Mouse (Mus musculus): ENCODE data around the gene Krt28. TPM values are rescaled to one million over a fixed set of nuclear protein-coding genes. Genes with fewer than 3 reads are reported as not detected.

The Krt28 gene
- polyA plus RNA-seq, 1 experiment from 2014 or later: 0.18 TPM

- 64% methylated on average over 6 of the region's 8 CpGs for WGBS
- H3K27ac ChIP-seq (ENCODE audit: low read depth, low read length): no peak overlapping the region
- no peak overlapping the region for H3K4me3 ChIP-seq (ENCODE audit: low read length)
- H3K36me3 ChIP-seq (ENCODE audit: control insufficient read depth, insufficient read depth, low read length): no peaks in the 10 kb centered on the region
- no peaks in the 10 kb centered on the region for H3K4me1 ChIP-seq (ENCODE audit: control insufficient read depth, insufficient read depth, low read length)
- no peaks in the 10 kb centered on the region for H3K9me3 ChIP-seq (ENCODE audit: control insufficient read depth, low read length)
- H3K4me2 ChIP-seq (replicated peaks; ENCODE audit: low read depth, low read length): no peak overlapping the region
- ATAC-seq (ENCODE audit: low FRiP score, low TSS enrichment): no peak
- H3K9ac ChIP-seq (ENCODE audit: low read depth, low read length): no peak overlapping the region
- peaks cover 4% of the 10 kb centered on the region; the same call in 1 of the 2 replicates for H3K27me3 ChIP-seq (ENCODE audit: control insufficient read depth, insufficient read depth, low read length)
These were observed 24.1 kb upstream of the Krt28 start for GRCm38 (mm10) chr11:99398832-99399231.

GRCm38 (mm10) chr11:99398084-99398483, 23.4 kb upstream of the Krt28 start:
- WGBS: 65% methylated on average over 3 of the region's 3 CpGs
- no peaks in the 10 kb centered on the region for H3K36me3 ChIP-seq (ENCODE audit: control insufficient read depth, insufficient read depth, low read length)
- ATAC-seq (ENCODE audit: low FRiP score, low TSS enrichment): no peak

GRCm38 (mm10) chr11:99396661-99397060, 22.0 kb upstream of the Krt28 start:
- no peak overlapping the region for H3K4me3 ChIP-seq (ENCODE audit: low read length)
- no peak for ATAC-seq (ENCODE audit: low FRiP score, low TSS enrichment)
- no peaks in the 10 kb centered on the region for H3K36me3 ChIP-seq (ENCODE audit: control insufficient read depth, insufficient read depth, low read length)
- H3K9me3 ChIP-seq (ENCODE audit: control insufficient read depth, low read length): no peaks in the 10 kb centered on the region
- no peak overlapping the region for H3K9ac ChIP-seq (ENCODE audit: low read depth, low read length)
- H3K4me1 ChIP-seq (ENCODE audit: control insufficient read depth, insufficient read depth, low read length): no peaks in the 10 kb centered on the region
- H3K27ac ChIP-seq (ENCODE audit: low read depth, low read length): no peak overlapping the region
- H3K4me2 ChIP-seq (replicated peaks; ENCODE audit: low read depth, low read length): no peak overlapping the region
- WGBS: 88% methylated on average over 2 of the region's 2 CpGs
- H3K27me3 ChIP-seq (ENCODE audit: control insufficient read depth, insufficient read depth, low read length): peaks cover 4% of the 10 kb centered on the region; the same call in 1 of the 2 replicates

More at GRCm38 (mm10) chr11:99398084-99398483, 23.4 kb upstream of the Krt28 start:
- Histone ChIP-seq H3K9ac (ENCODE audit: low read depth, low read length) (no peak overlapping the region), H3K4me2 (replicated peaks; ENCODE audit: low read depth, low read length) (no peak overlapping the region), H3K4me1 (ENCODE audit: control insufficient read depth, insufficient read depth, low read length) (no peaks in the 10 kb centered on the region), H3K27ac (ENCODE audit: low read depth, low read length) (no peak overlapping the region), H3K27me3 (ENCODE audit: control insufficient read depth, insufficient read depth, low read length) (peaks cover 4% of the 10 kb centered on the region; the same call in 1 of the 2 replicates), H3K4me3 (ENCODE audit: low read length) (no peak overlapping the region), H3K9me3 (ENCODE audit: control insufficient read depth, low read length) (no peaks in the 10 kb centered on the region)

- no peak for ATAC-seq (ENCODE audit: low FRiP score, low TSS enrichment)
These were observed 21.3 kb upstream of the Krt28 start for GRCm38 (mm10) chr11:99396034-99396433.

GRCm38 (mm10) chr11:99392492-99392891, 17.8 kb upstream of the Krt28 start:
- Histone ChIP-seq H3K36me3 (ENCODE audit: control insufficient read depth, insufficient read depth, low read length) (no peaks in the 10 kb centered on the region), H3K4me1 (ENCODE audit: control insufficient read depth, insufficient read depth, low read length) (no peaks in the 10 kb centered on the region), H3K9me3 (ENCODE audit: control insufficient read depth, low read length) (no peaks in the 10 kb centered on the region), H3K27me3 (ENCODE audit: control insufficient read depth, insufficient read depth, low read length) (no peaks in the 10 kb centered on the region), H3K9ac (ENCODE audit: low read depth, low read length) (no peak overlapping the region), H3K4me3 (ENCODE audit: low read length) (no peak overlapping the region), H3K4me2 (replicated peaks; ENCODE audit: low read depth, low read length) (no peak overlapping the region), H3K27ac (ENCODE audit: low read depth, low read length) (no peak overlapping the region)
- ATAC-seq (ENCODE audit: low FRiP score, low TSS enrichment): no peak
- 84% methylated on average over 10 of the region's 10 CpGs for WGBS

More at GRCm38 (mm10) chr11:99396034-99396433, 21.3 kb upstream of the Krt28 start:
- no peaks in the 10 kb centered on the region for H3K36me3 ChIP-seq (ENCODE audit: control insufficient read depth, insufficient read depth, low read length)
- no peaks in the 10 kb centered on the region for H3K9me3 ChIP-seq (ENCODE audit: control insufficient read depth, low read length)
- peaks cover 4% of the 10 kb centered on the region; the same call in 1 of the 2 replicates for H3K27me3 ChIP-seq (ENCODE audit: control insufficient read depth, insufficient read depth, low read length)
- H3K9ac ChIP-seq (ENCODE audit: low read depth, low read length): no peak overlapping the region
- no peak overlapping the region for H3K4me3 ChIP-seq (ENCODE audit: low read length)
- no peak overlapping the region for H3K4me2 ChIP-seq (replicated peaks; ENCODE audit: low read depth, low read length)
- no peak overlapping the region for H3K27ac ChIP-seq (ENCODE audit: low read depth, low read length)
- H3K4me1 ChIP-seq (ENCODE audit: control insufficient read depth, insufficient read depth, low read length): no peaks in the 10 kb centered on the region
- WGBS: 41% methylated on average over 3 of the region's 3 CpGs

- ATAC-seq (ENCODE audit: low FRiP score, low TSS enrichment): no peak
- Histone ChIP-seq H3K4me3 (ENCODE audit: low read length) (no peak overlapping the region), H3K9ac (ENCODE audit: low read depth, low read length) (no peak overlapping the region), H3K27me3 (ENCODE audit: control insufficient read depth, insufficient read depth, low read length) (no peaks in the 10 kb centered on the region), H3K36me3 (ENCODE audit: control insufficient read depth, insufficient read depth, low read length) (no peaks in the 10 kb centered on the region), H3K27ac (ENCODE audit: low read depth, low read length) (no peak overlapping the region), H3K9me3 (ENCODE audit: control insufficient read depth, low read length) (no peaks in the 10 kb centered on the region), H3K4me1 (ENCODE audit: control insufficient read depth, insufficient read depth, low read length) (no peaks in the 10 kb centered on the region; the same call in 1 of the 2 replicates), H3K4me2 (replicated peaks; ENCODE audit: low read depth, low read length) (no peak overlapping the region)
- 82% methylated on average over 6 of the region's 6 CpGs for WGBS
These were observed 16.7 kb upstream of the Krt28 start for GRCm38 (mm10) chr11:99391375-99391774.

- Histone ChIP-seq H3K27ac (ENCODE audit: low read depth, low read length) (no peak overlapping the region), H3K4me1 (ENCODE audit: control insufficient read depth, insufficient read depth, low read length) (no peaks in the 10 kb centered on the region; the same call in 1 of the 2 replicates), H3K4me3 (ENCODE audit: low read length) (no peak overlapping the region), H3K9me3 (ENCODE audit: control insufficient read depth, low read length) (no peaks in the 10 kb centered on the region), H3K36me3 (ENCODE audit: control insufficient read depth, insufficient read depth, low read length) (no peaks in the 10 kb centered on the region), H3K9ac (ENCODE audit: low read depth, low read length) (no peak overlapping the region), H3K27me3 (ENCODE audit: control insufficient read depth, insufficient read depth, low read length) (no peaks in the 10 kb centered on the region), H3K4me2 (replicated peaks; ENCODE audit: low read depth, low read length) (no peak overlapping the region)
- WGBS: 75% methylated on average over 7 of the region's 7 CpGs
- ATAC-seq (ENCODE audit: low FRiP score, low TSS enrichment): no peak
These were observed 16.2 kb upstream of the Krt28 start for GRCm38 (mm10) chr11:99390866-99391265.

GRCm38 (mm10) chr11:99389264-99389663, 14.6 kb upstream of the Krt28 start, which contains the start of gene Krt10:
Krt10 (minus strand) TSS chr11:99389364.
- no peak within 1 kb of the TSS for H3K4me2 ChIP-seq (replicated peaks; ENCODE audit: low read depth, low read length)
- H3K4me1 ChIP-seq (ENCODE audit: control insufficient read depth, insufficient read depth, low read length): no peaks in the 10 kb centered on the region; the same call in 1 of the 2 replicates
- no peak within 1 kb of the TSS for H3K27ac ChIP-seq (ENCODE audit: low read depth, low read length)
- no peak within 1 kb of the TSS for H3K9ac ChIP-seq (ENCODE audit: low read depth, low read length)
- H3K4me3 ChIP-seq (ENCODE audit: low read length): no peak within 1 kb of the TSS
- WGBS: 83% methylated on average over 4 of the region's 4 CpGs
- no peaks in the 10 kb centered on the region for H3K36me3 ChIP-seq (ENCODE audit: control insufficient read depth, insufficient read depth, low read length)
- no peaks in the 10 kb centered on the region for H3K27me3 ChIP-seq (ENCODE audit: control insufficient read depth, insufficient read depth, low read length)
- H3K9me3 ChIP-seq (ENCODE audit: control insufficient read depth, low read length): no peaks in the 10 kb centered on the region
- no peak for ATAC-seq (ENCODE audit: low FRiP score, low TSS enrichment)

GRCm38 (mm10) chr11:99388661-99389060, 14.0 kb upstream of the Krt28 start:
- H3K36me3 ChIP-seq (ENCODE audit: control insufficient read depth, insufficient read depth, low read length): no peaks in the 10 kb centered on the region
- H3K9ac ChIP-seq (ENCODE audit: low read depth, low read length): no peak overlapping the region
- no peaks in the 10 kb centered on the region; the same call in 1 of the 2 replicates for H3K4me1 ChIP-seq (ENCODE audit: control insufficient read depth, insufficient read depth, low read length)
- no peaks in the 10 kb centered on the region for H3K27me3 ChIP-seq (ENCODE audit: control insufficient read depth, insufficient read depth, low read length)
- H3K27ac ChIP-seq (ENCODE audit: low read depth, low read length): no peak overlapping the region
- ATAC-seq (ENCODE audit: low FRiP score, low TSS enrichment): no peak
- no peaks in the 10 kb centered on the region for H3K9me3 ChIP-seq (ENCODE audit: control insufficient read depth, low read length)
- H3K4me3 ChIP-seq (ENCODE audit: low read length): no peak overlapping the region
- H3K4me2 ChIP-seq (replicated peaks; ENCODE audit: low read depth, low read length): no peak overlapping the region
- 94% methylated on average over 18 of the region's 18 CpGs for WGBS

Measured in kidney, embryonic 14.5 days (tissue).